Mouse (Mus musculus) intestine, embryonic 16.5 days (tissue): ENCODE results near the gene Marc2. TPM values are rescaled to one million over a fixed set of nuclear protein-coding genes. Genes with fewer than 3 reads are reported as not detected.

Experiments
- ATAC-seq: fragments of 200-750 bp; cut with Nextera tagmentation; 2 replicates; pipeline ENCODE4 v1.8.0; 2017; ENCODE audit warnings: moderate TSS enrichment, moderate library complexity
- H3K27ac ChIP-seq: fragments of 300-500 bp; sonication (generic); 2 replicates; pipeline ENCODE4 v1.5.1; 2014; ENCODE audit warnings: mild to moderate bottlenecking, low read length
- H3K27me3 ChIP-seq: fragments of 300-500 bp; sonication (generic); replicated peaks from 2 replicates; pipeline ENCODE4 v1.6.1; 2014; ENCODE audit warnings: low read length, control low read depth, mixed read lengths; ENCODE audit not compliant: control insufficient read depth, insufficient read depth
- H3K36me3 ChIP-seq: fragments of 300-500 bp; sonication (generic); 2 replicates; pipeline ENCODE4 v1.6.1; 2014; ENCODE audit warnings: low read length, control low read depth; ENCODE audit not compliant: control insufficient read depth, insufficient read depth
- H3K4me1 ChIP-seq: fragments of 300-500 bp; sonication (generic); 2 replicates; pipeline ENCODE4 v1.6.1; 2014; ENCODE audit warnings: low read length, control low read depth, mixed read lengths; ENCODE audit not compliant: control insufficient read depth, insufficient read depth
- H3K4me2 ChIP-seq: fragments of 300-500 bp; sonication (generic); 2 replicates; pipeline ENCODE4 v1.6.1; 2014; ENCODE audit warnings: low read depth, low read length, control low read depth
- H3K4me3 ChIP-seq: fragments of 300-500 bp; sonication (generic); 2 replicates; pipeline ENCODE4 v1.5.1; 2014; ENCODE audit warnings: mild to moderate bottlenecking, low read length
- H3K9ac ChIP-seq: fragments of 300-500 bp; sonication (generic); 2 replicates; pipeline ENCODE4 v1.6.1; 2014; ENCODE audit warnings: low read depth, low read length
- H3K9me3 ChIP-seq: fragments of 300-500 bp; sonication (generic); 2 replicates; pipeline ENCODE4 v1.6.1; 2016; ENCODE audit warnings: low read length, control low read depth; ENCODE audit not compliant: control insufficient read depth
- WGBS: fragments of 180-500 bp; shearing (Covaris S2); extraction: QIAGEN DNeasy Blood & Tissue Kit; methylation state at CpG from one replicate; pipeline ENCODE4 v1.1.7; 2014; 5-methylcytosine and 5-hydroxymethylcytosine counted together
- polyA plus RNA-seq: library from polyadenylated mRNA; unstranded; fragments of >200 nt; fragmentation: Nextera tagmentation; extraction: Ambion mirVana; gene quantifications from 2 replicates; pipeline ENCODE4 v1.2.1, GENCODE M21; 2015

The Marc2 gene
- polyA plus RNA-seq, 1 experiment from 2014 or later, result 404 TPM

DNA sequence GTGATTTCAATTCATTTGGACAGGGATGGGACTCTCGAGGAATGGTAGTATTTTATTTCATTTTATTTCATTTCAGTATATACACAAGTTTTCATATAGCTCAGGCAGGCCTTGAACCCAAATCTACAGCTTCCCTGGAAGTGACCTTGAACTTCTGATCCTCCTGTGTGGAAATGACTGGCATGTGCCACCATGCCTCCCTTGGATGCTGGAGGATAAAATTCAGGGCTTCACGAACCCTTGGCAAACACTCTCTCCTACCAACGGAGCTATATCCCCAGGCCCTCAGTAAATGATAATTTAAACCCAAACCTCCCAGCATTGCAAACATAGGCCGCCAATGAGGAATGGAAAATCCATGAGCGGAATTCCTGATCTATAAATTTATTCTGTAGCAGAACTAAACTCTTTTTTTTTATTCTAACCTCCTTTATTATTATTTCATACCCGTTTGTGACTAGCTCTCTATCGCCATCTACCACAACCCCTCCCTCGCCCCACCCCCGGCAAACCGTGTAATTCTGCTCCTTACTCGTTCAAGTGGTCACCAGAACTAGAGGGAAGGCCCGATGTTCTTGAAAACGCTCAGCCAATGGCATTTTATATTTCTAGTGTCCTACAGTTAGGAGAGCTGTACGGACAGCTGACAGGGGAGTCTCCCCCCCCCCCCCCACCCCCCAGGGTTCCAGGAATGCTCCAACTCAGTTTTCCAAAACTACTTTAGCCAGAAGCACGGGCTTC is 1.8 kb downstream of the Marc2 start:
- peaks cover 4% of the 10 kb centered on the region; the same call in 1 of the 2 replicates for H3K36me3 ChIP-seq
- H3K9ac ChIP-seq, result peak overlapping the region; percentile 93
- H3K4me3 ChIP-seq, result peak overlapping the region; percentile 86
- H3K27ac ChIP-seq, result peak overlapping the region; percentile 96
- no peaks in the 10 kb centered on the region for H3K9me3 ChIP-seq
- H3K27me3 ChIP-seq, result no peaks in the 10 kb centered on the region
- peaks cover 18% of the 10 kb centered on the region for H3K4me1 ChIP-seq
- peak overlapping the region; percentile 88 for H3K4me2 ChIP-seq
- WGBS, result 16% methylated on average over 15 of the region's 15 CpGs
- no peak for ATAC-seq

DNA sequence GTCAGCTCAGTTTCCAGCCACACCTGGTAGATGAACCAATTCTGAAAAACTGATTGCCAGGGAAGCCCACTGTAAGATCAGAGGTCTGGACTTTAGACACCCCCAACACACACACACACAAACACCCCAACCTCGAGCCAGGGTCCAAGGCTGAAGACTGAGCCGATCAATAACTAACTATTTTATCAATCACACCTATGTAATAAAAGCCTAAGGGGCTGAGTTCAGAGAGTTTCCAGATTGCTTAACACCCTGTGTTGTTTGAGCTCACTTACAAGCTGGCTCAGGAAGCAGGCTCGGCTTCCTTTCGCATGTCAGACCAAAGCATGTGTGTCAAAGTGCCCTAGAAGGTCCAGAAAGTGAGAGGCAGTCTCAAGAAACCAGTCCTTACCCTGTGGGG is 8.6 kb downstream of the Marc2 start:
- Histone ChIP-seq H3K4me2 (no peak overlapping the region), H3K9me3 (no peaks in the 10 kb centered on the region), H3K9ac (no peak overlapping the region; the same call in 1 of the 2 replicates), H3K36me3 (peaks cover 12% of the 10 kb centered on the region), H3K27ac (peak overlapping the region; percentile 88), H3K4me1 (peaks cover 9% of the 10 kb centered on the region), H3K27me3 (no peaks in the 10 kb centered on the region), H3K4me3 (no peak overlapping the region)
- 62% methylated on average over 4 of the region's 4 CpGs for WGBS
- ATAC-seq, result peak; percentile 79

DNA sequence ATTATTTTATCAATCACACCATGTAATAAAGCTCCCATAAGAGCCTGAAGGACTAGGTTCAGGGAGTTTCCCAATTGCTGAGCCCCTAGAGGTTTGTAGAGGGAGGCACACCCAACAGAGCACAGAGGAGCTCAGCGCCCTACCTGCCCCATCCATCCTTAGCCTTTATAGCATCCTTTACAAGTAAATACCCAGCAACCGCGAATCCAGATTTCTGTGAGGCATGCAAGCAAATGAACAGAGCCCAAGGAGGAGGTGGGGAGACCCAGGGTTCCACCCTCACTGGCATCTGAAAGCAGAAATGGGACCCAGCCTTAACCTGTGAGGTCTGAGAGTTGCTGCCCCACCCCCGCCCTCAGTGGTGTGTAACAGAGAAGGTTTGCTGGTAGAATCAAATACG is 9.9 kb downstream of the Marc2 start:
- H3K4me2 ChIP-seq, result no peak overlapping the region
- ATAC-seq, result peak; percentile 33; the same call in 1 of the 2 replicates
- H3K9me3 ChIP-seq, result no peaks in the 10 kb centered on the region
- H3K27me3 ChIP-seq, result no peaks in the 10 kb centered on the region
- peaks cover 9% of the 10 kb centered on the region for H3K4me1 ChIP-seq
- peak overlapping the region; percentile 15; the same call in 1 of the 2 replicates for H3K27ac ChIP-seq
- peaks cover 25% of the 10 kb centered on the region for H3K36me3 ChIP-seq
- H3K4me3 ChIP-seq, result no peak overlapping the region
- H3K9ac ChIP-seq, result no peak overlapping the region
- WGBS, result 78% methylated on average over 5 of the region's 5 CpGs

GRCm38 (mm10) chr1:184833499-184833898 is 12.8 kb downstream of the Marc2 start:
- ATAC-seq, result no peak
- Histone ChIP-seq H3K36me3 (peaks cover 29% of the 10 kb centered on the region), H3K9ac (no peak overlapping the region), H3K9me3 (no peaks in the 10 kb centered on the region), H3K27me3 (no peaks in the 10 kb centered on the region), H3K4me2 (no peak overlapping the region), H3K4me1 (peaks cover 18% of the 10 kb centered on the region), H3K27ac (no peak overlapping the region), H3K4me3 (no peak overlapping the region)
- WGBS, result 86% methylated on average over 7 of the region's 7 CpGs

DNA sequence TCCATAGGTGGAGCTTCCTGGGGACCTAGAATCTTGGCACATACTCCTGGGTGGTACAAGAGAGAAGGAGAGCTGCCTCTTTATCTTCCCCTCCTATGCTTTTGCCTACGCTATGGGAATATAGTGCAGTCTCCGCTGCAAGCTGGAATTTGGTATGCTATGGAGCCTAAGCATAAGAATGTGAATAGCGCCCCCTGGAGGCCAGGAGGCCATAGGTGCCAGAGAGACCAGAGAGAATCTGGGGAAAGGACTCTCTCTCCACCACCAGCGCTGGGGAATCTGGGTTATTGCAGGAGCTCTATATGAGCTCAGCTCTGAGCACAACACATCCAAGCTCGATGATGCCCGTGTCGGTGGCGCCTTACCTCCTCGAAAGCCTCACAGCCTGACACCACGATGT is 14.0 kb downstream of the Marc2 start:
- Histone ChIP-seq H3K27ac (no peak overlapping the region), H3K27me3 (no peaks in the 10 kb centered on the region), H3K4me2 (no peak overlapping the region), H3K4me1 (peaks cover 14% of the 10 kb centered on the region; the same call in 1 of the 2 replicates), H3K9ac (no peak overlapping the region), H3K36me3 (peaks cover 31% of the 10 kb centered on the region), H3K4me3 (no peak overlapping the region), H3K9me3 (no peaks in the 10 kb centered on the region)
- 80% methylated on average over 10 of the region's 10 CpGs for WGBS
- ATAC-seq, result no peak

GRCm38 (mm10) chr1:184829897-184830296 is 16.4 kb downstream of the Marc2 start:
- peak; percentile 61 for ATAC-seq
- peak overlapping the region; percentile 48; the same call in 1 of the 2 replicates for H3K27ac ChIP-seq

GRCm38 (mm10) chr1:184827175-184827701 is 19.0 kb downstream of the Marc2 start:
- Histone ChIP-seq H3K4me1 (peaks cover 29% of the 10 kb centered on the region), H3K27me3 (no peaks in the 10 kb centered on the region), H3K4me2 (peak overlapping the region; percentile 48), H3K9ac (peak overlapping the region; percentile 62), H3K27ac (peak overlapping the region; percentile 92), H3K36me3 (peaks cover 20% of the 10 kb centered on the region), H3K4me3 (peak overlapping the region; percentile 27), H3K9me3 (no peaks in the 10 kb centered on the region)
- WGBS, result 26% methylated on average over 23 of the region's 23 CpGs
- ATAC-seq, result peak; percentile 76

More at GRCm38 (mm10) chr1:184829897-184830296, 16.4 kb downstream of the Marc2 start:
- Histone ChIP-seq H3K4me3 (no peak overlapping the region), H3K27me3 (no peaks in the 10 kb centered on the region), H3K9ac (no peak overlapping the region; the same call in 1 of the 2 replicates), H3K4me2 (no peak overlapping the region), H3K9me3 (no peaks in the 10 kb centered on the region), H3K4me1 (peaks cover 23% of the 10 kb centered on the region), H3K36me3 (peaks cover 31% of the 10 kb centered on the region)
- 79% methylated on average over 8 of the region's 8 CpGs for WGBS

DNA sequence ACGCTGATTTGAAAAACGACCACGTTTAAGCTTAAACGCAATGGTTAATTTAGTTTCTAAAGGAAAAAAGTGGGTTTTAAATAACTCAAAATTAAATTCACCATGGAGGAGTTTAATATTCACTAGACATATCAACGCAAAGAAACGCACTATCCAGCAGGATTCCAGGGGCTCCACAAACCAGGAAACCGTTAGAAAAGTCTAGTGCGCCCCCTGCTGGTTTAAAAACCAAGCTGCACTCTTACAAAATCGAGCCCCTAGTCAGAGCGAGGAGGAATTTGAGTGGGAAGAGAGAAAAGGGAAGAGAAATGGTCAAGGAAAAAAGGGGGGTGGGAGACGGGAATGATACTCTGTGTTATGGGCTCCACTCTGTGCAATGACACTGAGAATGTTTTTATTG is 21.2 kb downstream of the Marc2 start:
- no peak overlapping the region for H3K9ac ChIP-seq
- H3K36me3 ChIP-seq, result peaks cover 9% of the 10 kb centered on the region; the same call in 1 of the 2 replicates
- peaks cover 25% of the 10 kb centered on the region for H3K4me1 ChIP-seq
- peak overlapping the region; percentile 58; the same call in 1 of the 2 replicates for H3K27ac ChIP-seq
- H3K27me3 ChIP-seq, result no peaks in the 10 kb centered on the region
- H3K4me3 ChIP-seq, result no peak overlapping the region
- H3K9me3 ChIP-seq, result no peaks in the 10 kb centered on the region
- WGBS, result 26% methylated on average over 11 of the region's 11 CpGs
- H3K4me2 ChIP-seq, result no peak overlapping the region
- no peak for ATAC-seq

DNA sequence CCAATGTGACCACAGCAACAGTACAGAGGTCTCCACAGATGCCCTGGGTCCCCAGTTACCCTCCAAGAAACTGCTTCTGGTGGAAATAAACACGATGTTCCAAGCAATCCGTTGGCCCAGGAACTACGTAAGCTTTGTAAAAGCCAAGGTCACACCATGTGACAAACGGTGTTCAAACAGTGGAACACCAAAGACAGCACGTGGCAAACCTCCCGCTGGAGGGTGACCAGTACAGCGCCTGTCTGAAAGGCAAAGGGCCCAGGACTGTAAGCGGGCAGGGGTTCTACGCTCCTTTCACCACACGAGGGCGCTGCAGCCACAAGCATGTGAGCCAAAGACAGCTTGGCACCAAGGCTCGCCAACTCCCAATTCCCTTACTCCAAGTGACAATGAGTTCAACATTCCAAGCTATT is 21.8 kb downstream of the Marc2 start:
- H3K4me1 ChIP-seq, result peaks cover 21% of the 10 kb centered on the region
- H3K4me2 ChIP-seq, result 0 out of 2 replicates have a peak overlapping the region, but pooled peaks have one; percentile 7
- ATAC-seq, result peak; percentile 76
- H3K4me3 ChIP-seq, result no peak overlapping the region
- 6% methylated on average over 12 of the region's 12 CpGs for WGBS
- no peaks in the 10 kb centered on the region for H3K9me3 ChIP-seq
- H3K36me3 ChIP-seq, result peaks cover 12% of the 10 kb centered on the region; the same call in 1 of the 2 replicates
- no peaks in the 10 kb centered on the region for H3K27me3 ChIP-seq
- H3K27ac ChIP-seq, result peak overlapping the region; percentile 58; the same call in 1 of the 2 replicates
- 0 out of 2 replicates have a peak overlapping the region, but pooled peaks have one; percentile 21 for H3K9ac ChIP-seq
